Mouse (Mus musculus) liver, embryonic 12.5 days (tissue): ENCODE data around the gene Sptbn4. TPM values are rescaled to one million over a fixed set of nuclear protein-coding genes. Genes with fewer than 3 reads are reported as not detected.

Experiments
- ATAC-seq: fragments of 200-750 bp; cut with Nextera tagmentation; 2 replicates; pipeline ENCODE4 v1.8.0; 2017; ENCODE audit warnings: moderate number of reproducible peaks, mild to moderate bottlenecking, moderate library complexity
- H3K27ac ChIP-seq: fragments of 300-500 bp; sonication (generic); 2 replicates; pipeline ENCODE4 v1.5.1; 2016; ENCODE audit warnings: mild to moderate bottlenecking
- H3K27me3 ChIP-seq: fragments of 300-500 bp; sonication (generic); replicated peaks from 2 replicates; pipeline ENCODE4 v1.6.1; 2016; ENCODE audit warnings: mild to moderate bottlenecking, moderate library complexity
- H3K36me3 ChIP-seq: fragments of 300-500 bp; sonication (generic); 2 replicates; pipeline ENCODE4 v1.6.1; 2016; ENCODE audit warnings: mild to moderate bottlenecking, moderate library complexity
- H3K4me1 ChIP-seq: fragments of 300-500 bp; sonication (generic); 2 replicates; pipeline ENCODE4 v1.6.1; 2016
- H3K4me2 ChIP-seq: fragments of 300-500 bp; sonication (generic); 2 replicates; pipeline ENCODE4 v1.6.1; 2016; ENCODE audit warnings: mild to moderate bottlenecking, moderate library complexity
- H3K4me3 ChIP-seq: fragments of 300-500 bp; sonication (generic); 2 replicates; pipeline ENCODE4 v1.5.1; 2016; ENCODE audit warnings: mild to moderate bottlenecking, moderate library complexity
- H3K9ac ChIP-seq: fragments of 300-500 bp; sonication (generic); 2 replicates; pipeline ENCODE4 v1.6.1; 2016; ENCODE audit warnings: mild to moderate bottlenecking, moderate library complexity
- H3K9me3 ChIP-seq: fragments of 300-500 bp; sonication (generic); replicated peaks from 2 replicates; pipeline ENCODE4 v1.6.1; 2016; ENCODE audit warnings: mild to moderate bottlenecking, moderate library complexity
- WGBS: fragments of 180-500 bp; shearing (Covaris S2); methylation state at CpG from one replicate; pipeline ENCODE4 v1.1.7; 2016; ENCODE audit not compliant: insufficient replicate concordance; 5-methylcytosine and 5-hydroxymethylcytosine counted together
- polyA plus RNA-seq: library from polyadenylated mRNA; unstranded; fragments of >200 nt; fragmentation: Nextera tagmentation; extraction: Ambion mirVana; gene quantifications from 2 replicates; pipeline ENCODE4 v1.2.1, GENCODE M21; 2016

Sptbn4 gene
- polyA plus RNA-seq, 1 experiment from 2014 or later = 0.12 TPM

- no peaks in the 10 kb centered on the region for H3K9me3 ChIP-seq
- H3K27me3 ChIP-seq = peaks cover 100% of the 10 kb centered on the region
- H3K4me1 ChIP-seq = peaks cover 38% of the 10 kb centered on the region
- H3K4me2 ChIP-seq = no peak overlapping the region
- 68% methylated on average over 8 of the region's 8 CpGs for WGBS
- H3K27ac ChIP-seq = no peak overlapping the region
- no peak overlapping the region for H3K4me3 ChIP-seq
- ATAC-seq = no peak
- H3K36me3 ChIP-seq = no peaks in the 10 kb centered on the region
- H3K9ac ChIP-seq = no peak overlapping the region
These were observed 120.0 kb downstream of the Sptbn4 start for GRCm38 (mm10) chr7:27327500-27327899.

- peaks cover 99% of the 10 kb centered on the region for H3K27me3 ChIP-seq
- peak overlapping the region; percentile 34 for H3K4me2 ChIP-seq
- WGBS = 31% methylated on average over 34 of the region's 34 CpGs
- H3K9me3 ChIP-seq = no peaks in the 10 kb centered on the region
- peak overlapping the region; percentile 18; the same call in 1 of the 2 replicates for H3K4me3 ChIP-seq
- peaks cover 28% of the 10 kb centered on the region for H3K4me1 ChIP-seq
- H3K27ac ChIP-seq = no peak overlapping the region
- H3K9ac ChIP-seq = no peak overlapping the region
- no peaks in the 10 kb centered on the region for H3K36me3 ChIP-seq
- no peak for ATAC-seq
These were observed 121.2 kb downstream of the Sptbn4 start for GRCm38 (mm10) chr7:27326101-27326880.

DNA sequence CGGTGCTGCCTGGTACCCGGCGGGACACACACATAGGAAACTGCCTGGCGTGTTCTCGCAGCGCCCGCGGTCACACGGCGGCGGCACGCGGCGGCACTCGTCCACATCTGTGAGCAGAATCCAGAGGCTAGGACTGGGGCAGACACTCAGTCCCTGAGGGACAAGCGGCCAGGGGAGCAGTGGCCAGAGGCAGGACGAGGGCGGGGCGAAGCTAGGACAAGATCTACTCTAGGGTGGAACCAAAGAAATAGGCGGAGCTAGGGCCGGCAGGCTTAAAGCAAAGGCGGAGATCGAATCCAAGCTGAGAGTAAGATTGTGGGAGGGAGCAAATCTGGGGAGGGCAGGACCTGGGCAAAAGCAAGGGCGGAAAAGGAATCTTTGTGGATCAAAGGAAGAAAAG, 121.8 kb downstream of the Sptbn4 start:
- ATAC-seq = no peak
- under 1% methylated on average over 24 of the region's 24 CpGs for WGBS

GRCm38 (mm10) chr7:27324928-27325327, 122.6 kb downstream of the Sptbn4 start:
- Histone ChIP-seq H3K27me3 (peaks cover 93% of the 10 kb centered on the region), H3K27ac (no peak overlapping the region), H3K4me3 (no peak overlapping the region), H3K9ac (no peak overlapping the region), H3K4me1 (peaks cover 14% of the 10 kb centered on the region), H3K4me2 (no peak overlapping the region), H3K36me3 (no peaks in the 10 kb centered on the region), H3K9me3 (no peaks in the 10 kb centered on the region)
- no peak for ATAC-seq
- 48% methylated on average over 18 of the region's 20 CpGs for WGBS

More for the DNA sequence above, 121.8 kb downstream of the Sptbn4 start:
- H3K4me1 ChIP-seq = peaks cover 22% of the 10 kb centered on the region
- peak overlapping the region; percentile 34 for H3K4me2 ChIP-seq
- peak overlapping the region; percentile 18; the same call in 1 of the 2 replicates for H3K4me3 ChIP-seq
- H3K9ac ChIP-seq = peak overlapping the region; percentile 32; the same call in 1 of the 2 replicates
- H3K36me3 ChIP-seq = no peaks in the 10 kb centered on the region
- H3K9me3 ChIP-seq = no peaks in the 10 kb centered on the region
- no peak overlapping the region for H3K27ac ChIP-seq
- peaks cover 99% of the 10 kb centered on the region for H3K27me3 ChIP-seq

DNA sequence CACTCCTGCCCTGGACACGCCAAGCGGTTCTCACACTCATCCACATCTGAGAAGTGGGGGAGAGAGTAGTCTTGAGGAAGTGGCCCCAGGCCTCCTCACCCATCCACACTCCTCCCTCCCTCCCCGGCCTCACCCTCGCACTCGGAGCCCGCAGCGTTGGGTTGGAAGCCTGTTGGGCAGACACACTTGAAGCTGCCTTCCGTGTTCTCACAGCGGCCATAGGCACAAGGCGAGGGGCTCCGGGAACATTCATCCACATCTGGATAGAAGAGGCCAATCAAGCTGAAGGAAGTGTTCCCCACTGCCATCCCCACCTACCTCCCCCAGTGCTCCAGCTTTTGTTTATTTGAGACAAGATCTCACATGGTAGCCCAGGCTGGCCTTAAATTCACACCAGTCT, 123.3 kb downstream of the Sptbn4 start:
- H3K27me3 ChIP-seq = peaks cover 91% of the 10 kb centered on the region
- no peak overlapping the region for H3K9ac ChIP-seq
- H3K4me2 ChIP-seq = no peak overlapping the region
- no peak for ATAC-seq
- H3K36me3 ChIP-seq = no peaks in the 10 kb centered on the region
- no peak overlapping the region for H3K27ac ChIP-seq
- 79% methylated on average over 11 of the region's 11 CpGs for WGBS
- peaks cover 6% of the 10 kb centered on the region; the same call in 1 of the 2 replicates for H3K4me1 ChIP-seq
- H3K4me3 ChIP-seq = no peak overlapping the region
- H3K9me3 ChIP-seq = no peaks in the 10 kb centered on the region

GRCm38 (mm10) chr7:27323001-27323400, 124.5 kb downstream of the Sptbn4 start:
- Histone ChIP-seq H3K4me3 (no peak overlapping the region), H3K27ac (no peak overlapping the region), H3K4me1 (0 out of 2 replicates have a peak, but pooled peaks cover 5% of the 10 kb centered on the region), H3K9me3 (no peaks in the 10 kb centered on the region), H3K27me3 (peaks cover 82% of the 10 kb centered on the region), H3K9ac (no peak overlapping the region), H3K36me3 (no peaks in the 10 kb centered on the region), H3K4me2 (no peak overlapping the region)
- WGBS = 77% methylated on average over 5 of the region's 5 CpGs
- ATAC-seq = no peak

DNA sequence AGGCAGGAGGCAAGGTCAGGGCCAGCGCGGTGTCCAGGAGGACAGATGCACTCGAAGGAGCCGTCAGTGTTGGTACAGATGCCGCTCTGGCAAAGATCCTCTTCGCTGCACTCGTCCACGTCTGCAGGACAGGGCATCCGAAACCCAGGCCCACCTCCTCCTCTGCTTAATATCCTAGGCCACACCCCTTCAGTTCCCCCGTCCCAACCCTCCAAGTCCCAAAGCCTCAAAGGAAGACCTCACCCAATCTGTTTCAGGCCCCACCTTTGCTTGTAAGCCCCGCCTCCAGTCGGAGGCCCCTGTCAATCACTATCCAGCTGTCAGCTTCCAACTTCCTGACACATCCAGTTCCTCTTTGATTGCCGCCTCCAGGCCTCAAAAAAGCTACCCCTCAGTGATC, 125.2 kb downstream of the Sptbn4 start:
- H3K36me3 ChIP-seq = no peaks in the 10 kb centered on the region
- ATAC-seq = no peak
- WGBS = 14% methylated on average over 13 of the region's 13 CpGs
- no peak overlapping the region for H3K4me2 ChIP-seq
- no peak overlapping the region for H3K4me3 ChIP-seq
- no peaks in the 10 kb centered on the region for H3K9me3 ChIP-seq
- H3K4me1 ChIP-seq = 0 out of 2 replicates have a peak, but pooled peaks cover 5% of the 10 kb centered on the region
- no peak overlapping the region for H3K27ac ChIP-seq
- H3K27me3 ChIP-seq = peaks cover 78% of the 10 kb centered on the region
- no peak overlapping the region for H3K9ac ChIP-seq

DNA sequence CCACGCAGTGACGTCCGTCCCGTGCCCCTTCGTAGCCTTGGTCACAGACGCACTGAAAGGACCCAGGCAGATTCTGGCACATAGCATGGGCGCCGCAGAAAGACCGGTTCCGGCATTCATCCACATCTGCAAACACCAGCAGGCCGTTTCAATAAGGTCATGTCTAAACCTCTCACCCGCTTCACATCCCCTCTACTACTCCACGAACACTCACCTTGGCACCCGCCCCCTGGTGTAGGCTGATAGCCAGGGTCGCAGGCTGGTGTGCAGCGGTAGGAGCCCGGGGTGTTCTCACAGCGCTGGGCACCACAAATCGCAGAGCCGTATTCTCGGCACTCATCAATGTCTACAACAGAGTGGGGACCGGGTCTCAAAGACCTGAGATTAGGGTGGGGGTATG, 128.1 kb downstream of the Sptbn4 start:
- no peak overlapping the region for H3K27ac ChIP-seq
- no peak overlapping the region for H3K4me3 ChIP-seq
- peaks cover 2% of the 10 kb centered on the region; the same call in 1 of the 2 replicates for H3K9me3 ChIP-seq
- peaks cover 1% of the 10 kb centered on the region; the same call in 1 of the 2 replicates for H3K36me3 ChIP-seq
- peaks cover 49% of the 10 kb centered on the region for H3K27me3 ChIP-seq
- H3K4me2 ChIP-seq = no peak overlapping the region
- H3K9ac ChIP-seq = no peak overlapping the region
- H3K4me1 ChIP-seq = no peaks in the 10 kb centered on the region
- ATAC-seq = no peak
- 79% methylated on average over 22 of the region's 22 CpGs for WGBS

- Histone ChIP-seq H3K27me3 (peaks cover 35% of the 10 kb centered on the region), H3K4me2 (no peak overlapping the region), H3K27ac (no peak overlapping the region), H3K4me1 (no peaks in the 10 kb centered on the region), H3K9ac (no peak overlapping the region), H3K4me3 (no peak overlapping the region), H3K9me3 (peaks cover 14% of the 10 kb centered on the region; the same call in 1 of the 2 replicates), H3K36me3 (peaks cover 3% of the 10 kb centered on the region; the same call in 1 of the 2 replicates)
- 48% methylated on average over 7 of the region's 7 CpGs for WGBS
- no peak for ATAC-seq
These were observed 131.5 kb downstream of the Sptbn4 start for GRCm38 (mm10) chr7:27315958-27316357.

DNA sequence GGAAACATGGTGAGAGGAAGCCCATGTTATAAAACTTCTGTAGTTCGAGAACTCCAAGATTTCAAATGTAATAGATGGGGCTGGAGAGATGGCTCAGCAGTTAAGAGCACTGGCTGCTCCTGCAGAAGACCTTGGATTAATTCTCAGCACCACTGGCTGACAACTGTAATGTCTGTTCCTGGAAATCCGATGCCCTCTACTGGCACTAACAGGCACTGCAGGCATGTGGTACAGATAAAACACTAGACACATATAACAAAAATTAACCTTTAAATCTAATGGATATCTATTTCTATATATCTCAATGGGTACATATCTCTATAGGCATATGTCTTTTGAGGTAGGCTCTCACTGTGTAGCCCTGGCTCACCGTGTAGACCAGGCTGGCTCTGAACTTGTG, 133.1 kb downstream of the Sptbn4 start:
- WGBS = 82% methylated on average over 3 of the region's 3 CpGs
- Histone ChIP-seq H3K4me2 (no peak overlapping the region), H3K27me3 (peaks cover 42% of the 10 kb centered on the region), H3K4me1 (peaks cover 6% of the 10 kb centered on the region), H3K36me3 (peaks cover 3% of the 10 kb centered on the region; the same call in 1 of the 2 replicates), H3K4me3 (no peak overlapping the region), H3K27ac (no peak overlapping the region), H3K9me3 (peaks cover 14% of the 10 kb centered on the region; the same call in 1 of the 2 replicates), H3K9ac (no peak overlapping the region)
- ATAC-seq = no peak

GRCm38 (mm10) chr7:27311651-27312284, 135.7 kb downstream of the Sptbn4 start:
- no peak for ATAC-seq
- Histone ChIP-seq H3K4me2 (no peak overlapping the region), H3K27me3 (peaks cover 57% of the 10 kb centered on the region), H3K9me3 (peaks cover 14% of the 10 kb centered on the region; the same call in 1 of the 2 replicates), H3K4me3 (no peak overlapping the region), H3K27ac (no peak overlapping the region), H3K9ac (no peak overlapping the region), H3K36me3 (peaks cover 3% of the 10 kb centered on the region; the same call in 1 of the 2 replicates), H3K4me1 (peaks cover 13% of the 10 kb centered on the region)
- 68% methylated on average over 12 of the region's 12 CpGs for WGBS

DNA sequence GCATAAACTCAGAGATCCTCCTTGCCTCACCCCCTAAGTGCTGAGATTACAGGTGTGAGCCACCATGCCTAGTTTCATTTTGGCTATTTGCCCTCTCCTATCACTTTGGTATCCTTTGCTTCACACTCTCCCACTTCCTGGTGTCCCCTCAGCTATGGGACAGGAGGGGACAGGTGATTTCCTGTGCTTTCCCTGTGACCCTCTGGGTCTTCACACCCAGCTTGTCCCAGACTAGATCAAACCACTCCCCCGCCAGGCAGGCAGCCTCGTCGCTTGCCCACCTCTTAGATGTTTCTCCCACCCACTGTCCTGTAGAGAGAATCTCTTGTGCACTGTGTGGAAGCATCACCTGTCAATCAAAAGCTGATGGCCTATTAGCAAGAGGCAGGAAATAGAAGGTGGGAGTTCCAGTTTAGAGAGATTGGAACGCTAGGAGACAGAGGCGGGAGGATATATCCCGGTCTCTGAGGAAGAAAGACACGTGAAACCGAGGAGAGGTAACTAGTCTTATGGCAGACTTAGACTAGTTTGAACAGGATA, 136.4 kb downstream of the Sptbn4 start:
- peaks cover 14% of the 10 kb centered on the region; the same call in 1 of the 2 replicates for H3K9me3 ChIP-seq
- H3K27ac ChIP-seq = no peak overlapping the region
- H3K9ac ChIP-seq = no peak overlapping the region
- H3K4me2 ChIP-seq = peak overlapping the region; percentile 25; the same call in 1 of the 2 replicates
- WGBS = 30% methylated on average over 8 of the region's 8 CpGs
- ATAC-seq = 0 out of 2 replicates have a peak, but pooled peaks have one; percentile 12
- no peak overlapping the region for H3K4me3 ChIP-seq
- H3K27me3 ChIP-seq = peaks cover 63% of the 10 kb centered on the region
- peaks cover 3% of the 10 kb centered on the region; the same call in 1 of the 2 replicates for H3K36me3 ChIP-seq
- H3K4me1 ChIP-seq = peaks cover 13% of the 10 kb centered on the region
